Mouse (Mus musculus) mesoderm, embryonic 11.5 days (tissue): ENCODE data around the gene Trim14.
A peak's percentile ranks its signal among the peaks of the same experiment; 100 is the strongest.
"Not testable (repeated sequence)": the region's sequence is repeated elsewhere in the genome, so short reads cannot be mapped to it uniquely, and the experiment has no call there.

ENCODE experiments used
- DNase-seq: peaks from one replicate; pipeline ENCODE4 v3.0.0-alpha.2; 2012; ENCODE audit warnings: low read depth, low spot score

Gene Trim14

DNA sequence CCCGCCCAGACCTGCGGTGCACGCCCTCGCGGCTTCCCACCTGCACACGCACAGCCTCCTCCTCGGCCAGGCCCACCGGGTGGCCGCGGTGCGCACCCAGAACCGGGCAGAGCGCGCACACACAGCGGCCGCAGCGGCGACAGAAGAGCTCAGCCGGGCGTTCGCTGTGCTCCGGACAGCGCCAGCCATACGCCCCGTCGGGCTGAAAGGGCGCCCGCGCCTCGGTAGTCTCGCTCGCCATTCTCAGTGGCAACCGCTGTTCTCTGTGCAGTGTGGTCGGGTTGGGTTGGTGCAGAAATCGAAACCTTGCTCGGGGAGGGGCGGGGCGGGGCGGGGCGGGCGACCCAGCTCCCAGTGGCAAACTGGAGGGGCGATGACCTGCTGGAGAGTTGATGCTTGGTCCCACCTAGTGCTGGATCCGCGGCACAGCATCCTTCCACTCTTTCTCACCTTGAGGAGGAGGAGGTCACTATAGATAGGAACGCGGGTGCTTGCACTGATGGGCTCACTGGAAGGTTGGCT is at the start of gene Trim14:
Gene Trim14 (minus strand): TSS at position 302 of the 522 bp plus-strand sequence.
- peak; percentile 48 for DNase-seq

GRCm38 (mm10) chr4:46585041-46585810 is 49.3 kb upstream of the Trim14 start:
- DNase-seq, result no peak

GRCm38 (mm10) chr4:46584536-46584935 is 48.6 kb upstream of the Trim14 start:
- not testable (repeated sequence) for DNase-seq

DNA sequence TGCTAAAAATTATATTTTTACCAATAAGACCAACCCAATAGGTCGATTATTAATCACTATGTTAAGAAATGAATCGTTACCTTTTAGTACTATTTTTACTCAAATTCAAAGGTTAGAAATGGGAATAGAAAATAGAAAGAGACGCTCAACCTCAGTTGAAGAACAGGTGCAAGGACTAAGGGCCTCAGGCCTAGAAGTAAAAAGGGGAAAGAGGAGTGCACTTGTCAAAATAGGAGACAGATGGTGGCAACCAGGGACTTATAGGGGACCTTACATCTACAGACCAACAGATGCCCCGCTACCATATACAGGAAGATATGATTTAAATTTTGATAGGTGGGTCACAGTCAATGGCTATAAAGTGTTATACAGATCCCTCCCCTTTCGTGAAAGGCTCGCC is 48.1 kb upstream of the Trim14 start:
- DNase-seq, result not testable (repeated sequence)

- not testable (repeated sequence) for DNase-seq
Measured at GRCm38 (mm10) chr4:46582024-46582423, 46.1 kb upstream of the Trim14 start.

DNA sequence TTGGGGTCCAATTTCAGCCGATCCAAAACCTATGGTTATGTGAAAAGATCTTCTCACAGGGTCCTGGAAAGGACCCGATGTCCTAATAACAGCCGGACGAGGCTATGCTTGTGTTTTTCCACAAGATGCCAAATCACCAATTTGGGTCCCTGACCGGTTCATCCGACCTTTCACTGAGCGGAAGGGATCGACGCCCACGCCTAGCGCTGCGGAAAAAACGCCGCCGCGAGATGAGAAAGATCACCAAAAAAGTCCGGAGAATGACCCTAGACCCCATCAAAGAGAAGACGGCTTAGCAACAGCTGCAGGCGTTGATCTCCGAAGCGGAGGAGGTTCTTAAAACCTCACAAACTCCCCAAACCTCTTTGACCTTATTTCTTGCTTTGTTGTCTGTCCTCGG is 45.6 kb upstream of the Trim14 start:
- not testable (repeated sequence) for DNase-seq

DNA sequence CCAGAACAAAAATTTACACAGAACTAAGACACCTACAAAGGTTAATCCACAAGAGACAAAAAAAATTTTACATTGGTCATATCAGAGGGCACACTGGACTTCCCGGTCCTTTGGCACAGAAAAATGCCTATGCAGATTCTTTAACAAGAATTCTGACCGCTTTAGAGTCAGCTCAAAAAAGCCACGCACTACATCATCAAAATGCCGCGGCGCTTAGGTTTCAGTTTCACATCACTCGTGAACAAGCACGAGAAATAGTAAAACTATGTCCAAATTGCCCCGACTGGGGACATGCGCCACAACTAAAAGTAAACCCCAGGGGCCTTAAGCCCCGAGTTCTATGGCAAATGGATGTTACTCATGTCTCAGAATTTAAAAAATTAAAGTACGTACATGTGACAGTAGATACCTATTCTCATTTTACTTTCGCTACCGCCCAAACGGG is 44.9 kb upstream of the Trim14 start:
- not testable (repeated sequence) for DNase-seq

DNA sequence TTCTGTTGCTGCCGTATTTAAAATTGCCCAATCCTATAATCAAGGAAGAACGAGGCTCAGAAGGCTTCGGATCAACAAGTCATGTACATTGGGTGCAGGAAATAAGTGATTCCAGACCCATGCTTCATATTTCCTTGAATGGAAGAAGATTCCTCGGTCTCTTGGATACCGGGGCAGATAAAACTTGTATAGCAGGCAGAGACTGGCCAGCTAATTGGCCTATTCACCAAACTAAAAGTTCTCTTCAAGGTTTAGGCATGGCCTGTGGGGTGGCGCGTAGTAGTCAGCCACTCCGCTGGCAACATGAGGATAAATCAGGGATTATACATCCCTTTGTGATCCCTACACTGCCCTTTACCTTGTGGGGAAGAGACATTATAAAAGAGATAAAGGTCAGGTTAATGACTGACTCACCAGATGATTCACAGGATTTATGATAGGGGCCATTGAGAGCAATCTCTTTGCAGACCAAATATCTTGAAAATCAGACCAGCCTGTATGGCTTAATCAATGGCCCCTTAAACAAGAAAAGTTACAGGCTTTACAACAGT is 42.9 kb upstream of the Trim14 start:
- DNase-seq, result not testable (repeated sequence)

DNA sequence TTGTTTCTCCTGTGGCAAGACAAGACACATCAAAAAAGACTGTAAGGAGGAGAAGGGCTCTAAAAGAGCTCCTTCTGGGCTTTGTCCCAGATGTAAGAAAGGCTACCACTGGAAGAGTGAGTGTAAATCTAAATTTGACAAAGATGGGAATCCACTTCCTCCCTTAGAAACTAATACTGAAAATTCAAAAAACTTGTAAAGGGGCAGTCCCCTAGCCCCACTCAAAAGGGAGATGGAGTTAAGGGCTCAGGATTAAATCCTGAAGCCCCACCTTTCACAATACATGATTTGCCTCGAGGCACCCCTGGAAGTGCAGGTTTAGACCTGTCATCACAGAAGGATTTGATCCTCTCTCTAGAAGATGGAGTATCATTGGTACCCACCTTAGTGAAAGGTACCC is 42.3 kb upstream of the Trim14 start:
- no peak for DNase-seq

DNA sequence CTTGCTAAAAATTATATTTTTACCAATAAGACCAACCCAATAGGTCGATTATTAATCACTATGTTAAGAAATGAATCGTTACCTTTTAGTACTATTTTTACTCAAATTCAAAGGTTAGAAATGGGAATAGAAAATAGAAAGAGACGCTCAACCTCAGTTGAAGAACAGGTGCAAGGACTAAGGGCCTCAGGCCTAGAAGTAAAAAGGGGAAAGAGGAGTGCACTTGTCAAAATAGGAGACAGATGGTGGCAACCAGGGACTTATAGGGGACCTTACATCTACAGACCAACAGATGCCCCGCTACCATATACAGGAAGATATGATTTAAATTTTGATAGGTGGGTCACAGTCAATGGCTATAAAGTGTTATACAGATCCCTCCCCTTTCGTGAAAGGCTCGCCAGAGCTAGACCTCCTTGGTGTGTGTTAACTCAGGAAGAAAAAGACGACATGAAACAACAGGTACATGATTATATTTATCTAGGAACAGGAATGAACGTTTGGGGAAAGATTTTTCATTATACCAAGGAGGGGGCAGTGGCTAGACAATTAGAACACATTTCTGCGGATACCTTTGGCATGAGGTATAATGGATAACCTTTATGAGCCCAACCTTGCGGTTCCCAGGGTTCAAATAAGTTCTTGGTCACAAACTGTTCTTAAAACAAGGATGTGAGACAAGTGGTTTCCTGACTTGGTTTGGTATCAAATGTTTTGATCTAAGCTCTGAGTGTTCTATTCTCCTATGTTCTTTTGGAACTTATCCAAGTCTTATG is 39.8 kb upstream of the Trim14 start:
- DNase-seq, result not testable (repeated sequence)

- no peak for DNase-seq
Measured at GRCm38 (mm10) chr4:46574841-46575240, 38.9 kb upstream of the Trim14 start.

DNA sequence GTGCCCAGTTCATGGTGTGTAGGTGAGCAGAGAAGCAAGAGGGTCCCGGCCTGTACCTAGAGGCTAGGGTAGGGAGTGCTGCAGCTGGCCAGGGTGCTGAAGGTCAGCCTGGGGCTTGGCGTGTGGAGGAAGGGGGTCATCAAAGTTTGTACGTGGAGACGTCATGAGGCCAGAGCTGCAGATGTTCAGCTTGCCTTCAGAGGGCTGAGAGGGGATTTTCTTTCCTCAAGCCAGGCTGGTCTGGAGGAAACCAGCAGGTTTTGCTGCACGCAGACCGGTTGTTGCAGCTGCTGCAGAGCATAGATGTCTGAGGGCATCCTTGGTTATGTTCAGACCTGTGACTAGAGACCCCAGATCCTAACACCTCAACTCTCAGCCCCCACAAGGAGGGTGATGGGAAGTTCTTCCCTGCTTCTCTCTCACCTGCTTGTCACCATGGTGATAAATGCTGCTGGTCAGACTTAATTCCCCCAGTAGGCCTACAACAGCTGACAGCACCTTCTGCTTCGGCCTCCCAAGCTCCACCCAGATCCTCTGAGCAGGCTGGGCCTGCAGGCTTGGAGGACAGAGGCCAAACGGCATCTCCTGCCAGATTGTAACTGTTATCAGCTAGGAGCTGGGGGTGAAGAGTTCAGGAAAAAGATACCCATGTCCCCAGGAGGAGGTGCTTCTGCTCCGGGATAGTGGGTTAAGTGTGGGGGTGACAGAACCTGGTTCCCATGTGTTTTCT is 38.2 kb upstream of the Trim14 start:
- no peak for DNase-seq

DNA sequence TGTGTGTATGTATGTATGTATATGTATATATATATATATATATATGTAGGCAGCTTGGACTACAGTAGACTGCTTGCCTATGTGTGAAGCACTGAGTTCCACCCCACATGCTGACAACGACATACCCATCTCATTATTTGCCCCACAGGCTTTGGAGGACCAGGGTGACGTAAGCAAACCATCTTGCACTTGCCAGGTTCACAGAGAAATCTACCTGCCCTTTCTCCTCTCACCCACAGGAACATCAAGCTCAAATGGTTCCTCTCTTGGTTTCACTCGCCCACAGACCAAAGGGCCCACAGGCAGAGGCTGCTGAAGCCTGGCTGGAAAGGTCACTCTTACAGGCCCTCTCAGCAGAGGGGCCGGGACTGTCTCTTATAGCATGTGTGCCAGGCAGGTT is 36.7 kb upstream of the Trim14 start:
- DNase-seq, result no peak

DNA sequence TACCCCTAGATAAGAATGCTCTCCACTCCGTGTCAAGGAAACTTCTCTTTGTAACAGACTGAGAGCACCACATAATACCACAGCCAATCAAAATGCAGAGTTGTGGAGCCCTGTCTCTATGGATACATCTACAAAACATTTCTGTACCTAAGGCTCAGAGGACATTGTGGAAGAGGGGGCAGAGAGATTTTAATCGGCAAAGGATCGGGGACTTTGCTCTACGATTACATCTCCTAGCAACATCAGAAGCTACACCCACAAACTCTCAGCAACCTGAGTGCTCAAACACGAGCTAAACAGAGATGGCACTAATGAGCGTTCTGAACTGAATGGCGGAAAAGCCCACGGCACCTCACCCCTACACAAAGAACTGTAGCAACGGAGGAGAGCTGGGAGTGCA is 35.8 kb upstream of the Trim14 start:
- no peak for DNase-seq

GRCm38 (mm10) chr4:46569671-46570070 is 33.7 kb upstream of the Trim14 start:
- no peak for DNase-seq

DNA sequence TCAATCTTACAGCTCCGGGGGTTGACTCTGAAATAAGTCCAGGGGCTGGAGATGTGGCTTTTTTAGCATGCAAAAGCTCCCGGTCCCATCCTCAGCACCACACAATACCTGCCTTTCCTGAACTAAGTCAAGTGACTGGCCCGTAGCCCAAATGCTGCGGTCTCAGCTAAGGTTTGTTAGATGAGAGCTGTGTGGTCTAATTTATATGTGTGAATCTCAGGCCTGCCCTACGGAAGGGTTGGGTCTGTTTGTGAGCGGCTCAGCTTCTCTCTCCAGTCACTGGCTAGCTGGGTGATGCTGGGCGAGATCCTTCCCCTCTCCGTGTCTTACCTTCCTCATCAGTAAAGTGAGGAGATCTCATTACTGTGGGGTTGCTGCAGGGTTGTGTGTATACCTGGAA is 32.2 kb upstream of the Trim14 start:
- no peak for DNase-seq

DNA sequence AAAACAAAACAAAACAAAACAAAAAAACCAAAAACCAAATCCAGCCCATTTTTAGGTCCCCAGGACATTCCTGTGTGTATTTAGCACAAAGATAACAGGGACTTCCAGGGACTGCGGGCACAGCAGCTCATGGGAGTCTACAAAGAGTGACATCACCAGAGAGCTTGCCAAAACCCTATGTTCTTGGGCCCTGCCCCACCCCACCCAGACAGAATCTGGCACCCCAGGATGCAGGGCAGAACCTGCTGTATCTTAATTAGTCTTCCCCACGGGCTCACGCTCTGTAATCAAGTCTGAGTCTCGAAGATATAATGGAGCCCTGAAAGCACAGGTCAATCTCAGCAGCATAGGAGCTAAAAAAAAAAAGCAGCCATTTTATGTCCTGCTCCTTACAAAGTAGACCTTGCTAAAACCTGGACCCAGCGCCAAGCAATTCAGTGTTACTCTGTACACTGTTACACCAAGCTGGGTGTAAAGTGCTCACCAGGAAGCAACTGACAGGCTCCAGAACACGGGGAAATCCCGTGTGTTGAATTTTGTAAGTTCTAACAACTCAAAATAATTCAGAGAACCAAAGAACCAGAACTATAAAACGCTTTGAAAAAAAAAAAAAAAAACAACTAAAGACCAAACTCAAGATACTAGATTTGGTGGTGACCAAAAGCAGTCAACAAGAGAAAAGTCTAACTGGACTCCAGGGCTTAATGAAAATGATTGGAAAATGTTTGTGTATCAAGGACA is 31.2 kb upstream of the Trim14 start:
- no peak for DNase-seq

GRCm38 (mm10) chr4:46565393-46565955 is 29.5 kb upstream of the Trim14 start:
- DNase-seq, result no peak

DNA sequence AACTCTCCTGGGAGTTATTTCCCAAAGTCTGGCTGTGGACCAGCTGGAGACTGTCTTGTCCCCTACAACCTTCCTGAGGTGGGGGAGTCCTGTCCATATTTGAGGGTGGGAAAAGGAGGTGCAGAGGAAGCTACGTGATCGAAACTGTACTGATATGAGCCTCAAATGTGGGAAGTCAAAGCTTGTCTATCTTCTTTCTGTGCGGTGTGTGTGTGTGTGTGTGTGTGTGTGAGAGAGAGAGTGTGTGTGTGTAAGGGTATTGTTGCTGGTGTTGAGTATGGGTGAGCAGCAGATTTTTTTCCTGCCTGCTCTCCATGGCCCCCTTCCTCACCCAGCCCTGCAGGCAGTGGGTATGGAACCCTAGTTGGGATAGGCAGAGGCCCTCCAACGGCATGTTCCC is 28.3 kb upstream of the Trim14 start:
- DNase-seq, result no peak

GRCm38 (mm10) chr4:46563847-46564246 is 27.9 kb upstream of the Trim14 start:
- DNase-seq, result no peak

DNA sequence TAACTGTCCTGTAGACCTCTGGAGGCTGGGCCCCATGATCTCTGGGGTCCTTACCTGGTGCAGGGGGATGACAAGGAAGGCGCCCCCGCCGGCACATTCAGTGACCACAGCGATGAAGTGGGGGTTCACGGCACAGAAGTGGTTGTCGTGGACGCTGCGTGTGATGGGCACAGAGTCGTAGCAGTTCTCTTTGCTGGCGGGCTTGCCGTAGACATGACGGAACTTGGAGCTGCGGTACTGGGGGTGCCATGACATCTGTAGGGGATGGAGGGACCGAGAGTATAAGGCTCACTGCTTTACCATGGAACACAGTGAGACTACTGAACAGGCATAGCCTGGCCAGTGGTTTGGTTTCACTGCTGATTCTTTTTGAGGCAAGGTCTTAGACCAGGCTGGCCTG is 26.9 kb upstream of the Trim14 start:
- DNase-seq, result no peak
